Mouse (Mus musculus): ENCODE results near the gene Igsf9. TPM values are rescaled to one million over a fixed set of nuclear protein-coding genes. Genes with fewer than 3 reads are reported as not detected.

Igsf9 gene
- total RNA-seq, 1 experiment, result 45.6 TPM

- Histone ChIP-seq H3K4me3 (ENCODE audit: insufficient read depth in 1 of 2, low read depth in 1 of 2, low read length in 2 of 2, poor library complexity in 1 of 2, severe bottlenecking in 1 of 2) (no peak overlapping the region), H3K9me3 (ENCODE audit: control insufficient read depth, insufficient read depth, low read depth, low read length) (no peaks in the 10 kb centered on the region), H3K27ac (ENCODE audit: insufficient read depth, low read depth, low read length, poor library complexity, severe bottlenecking) (no peak overlapping the region), H3K36me3 (ENCODE audit: control insufficient read depth, insufficient read depth, low read length, poor library complexity, severe bottlenecking) (no peaks in the 10 kb centered on the region), H3K9ac (ENCODE audit: insufficient read depth, low read depth, low read length, poor library complexity, severe bottlenecking) (no peak overlapping the region), H3K4me1 (ENCODE audit: control insufficient read depth in 2 of 2, insufficient read depth in 2 of 2, low read length in 2 of 2, poor library complexity in 1 of 2) (peaks cover 1 to 4% of the 10 kb centered on the region in 2 experiments; a peak in 3 of 4 replicates)
- no peak for DNase-seq (ENCODE audit: low read depth, low spot score)
- in situ Hi-C loops (cut with MboI; ENCODE audit: low sequenced_read_pairs in 2 of 2, unreplicated experiment in 2 of 2), result loop anchor here in 1 of 2 experiments (5.0 kb wide), 1 partner anchor 61 kb away; no protein-coding TSS in a partner anchor
- TF ChIP-seq ZNF384 (IDR thresholded peaks at IDR 0.05; ENCODE audit: low read depth, low read length) (no peak), MAFK (IDR thresholded peaks at IDR 0.05; ENCODE audit: insufficient read depth, low read depth, low read length) (no peak), CHD2 (IDR thresholded peaks at IDR 0.05; ENCODE audit: low read depth, low read length) (no peak), ZC3H11A (IDR thresholded peaks at IDR 0.05; ENCODE audit: borderline replicate concordance, low read depth, low read length) (no peak), HCFC1 (IDR thresholded peaks at IDR 0.05; ENCODE audit: borderline replicate concordance, insufficient read depth, low read length) (no peak)
These were observed 3.6 kb upstream of the Igsf9 start for GRCm38 (mm10) chr1:172478020-172478419.

DNA sequence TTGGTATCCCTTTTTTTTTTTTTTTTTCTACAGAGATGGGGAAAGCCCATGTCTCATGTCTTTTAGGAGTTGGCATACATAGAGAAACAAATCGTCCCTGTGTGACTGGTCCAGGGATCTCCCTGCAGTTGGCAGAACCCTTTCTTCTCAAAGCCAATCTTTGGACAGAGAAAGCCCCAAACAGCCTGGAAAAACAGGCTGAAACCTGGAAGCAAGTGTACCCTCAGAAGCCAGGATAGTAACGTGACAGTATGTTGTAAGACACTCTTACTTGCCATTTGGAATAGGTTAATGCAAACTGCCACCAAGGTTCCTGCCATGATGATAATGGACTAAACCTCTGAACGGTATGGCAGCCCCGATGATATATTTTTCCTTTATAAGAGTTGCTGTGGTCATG is 1.2 kb upstream of the Igsf9 start:
- peaks cover 1 to 3% of the 10 kb centered on the region in 2 experiments; a peak in 3 of 4 replicates for H3K4me1 ChIP-seq (ENCODE audit: control insufficient read depth in 2 of 2, insufficient read depth in 2 of 2, low read length in 2 of 2, poor library complexity in 1 of 2)
- H3K9me3 ChIP-seq (ENCODE audit: control insufficient read depth, insufficient read depth, low read depth, low read length), result no peaks in the 10 kb centered on the region
- H3K4me3 ChIP-seq (ENCODE audit: insufficient read depth in 1 of 2, low read depth in 1 of 2, low read length in 2 of 2, poor library complexity in 1 of 2, severe bottlenecking in 1 of 2), result no peak overlapping the region
- DNase-seq (ENCODE audit: low read depth, low spot score), result no peak
- peaks cover 4% of the 10 kb centered on the region; the same call in 1 of the 2 replicates for H3K36me3 ChIP-seq (ENCODE audit: control insufficient read depth, insufficient read depth, low read length, poor library complexity, severe bottlenecking)
- no peak overlapping the region for H3K9ac ChIP-seq (ENCODE audit: insufficient read depth, low read depth, low read length, poor library complexity, severe bottlenecking)
- H3K27ac ChIP-seq (ENCODE audit: insufficient read depth, low read depth, low read length, poor library complexity, severe bottlenecking), result no peak overlapping the region
- in situ Hi-C loops (cut with MboI; ENCODE audit: low sequenced_read_pairs in 2 of 2, unreplicated experiment in 2 of 2), result no loop called here
- no peak for TF ChIP-seq HCFC1 (IDR thresholded peaks at IDR 0.05; ENCODE audit: borderline replicate concordance, insufficient read depth, low read length)
- no peak for TF ChIP-seq MAFK (IDR thresholded peaks at IDR 0.05; ENCODE audit: insufficient read depth, low read depth, low read length)
- TF ChIP-seq ZNF384 (IDR thresholded peaks at IDR 0.05; ENCODE audit: low read depth, low read length), result no peak
- TF ChIP-seq CHD2 (IDR thresholded peaks at IDR 0.05; ENCODE audit: low read depth, low read length), result no peak
- no peak for TF ChIP-seq ZC3H11A (IDR thresholded peaks at IDR 0.05; ENCODE audit: borderline replicate concordance, low read depth, low read length)

- peak overlapping the region; percentile 46; the same call in 1 of the 2 replicates for H3K9ac ChIP-seq (ENCODE audit: insufficient read depth, low read depth, low read length, poor library complexity, severe bottlenecking)
These were observed 477 bp upstream of the Igsf9 start for GRCm38 (mm10) chr1:172481111-172481510.

GRCm38 (mm10) chr1:172482518-172483360 is 1.2 kb downstream of the Igsf9 start:
- peaks cover 1 to 2% of the 10 kb centered on the region in 2 experiments; a peak in 3 of 4 replicates for H3K4me1 ChIP-seq (ENCODE audit: control insufficient read depth in 2 of 2, insufficient read depth in 2 of 2, low read length in 2 of 2, poor library complexity in 1 of 2)
- H3K4me3 ChIP-seq (ENCODE audit: insufficient read depth in 1 of 2, low read depth in 1 of 2, low read length in 2 of 2, poor library complexity in 1 of 2, severe bottlenecking in 1 of 2), result peak overlapping the region; percentile 62 to 88
- H3K9me3 ChIP-seq (ENCODE audit: control insufficient read depth, insufficient read depth, low read depth, low read length), result no peaks in the 10 kb centered on the region
- H3K27ac ChIP-seq (ENCODE audit: insufficient read depth, low read depth, low read length, poor library complexity, severe bottlenecking), result no peak overlapping the region; the same call in 1 of the 2 replicates
- no peak for DNase-seq (ENCODE audit: low read depth, low spot score)
- no peak for TF ChIP-seq ZNF384 (IDR thresholded peaks at IDR 0.05; ENCODE audit: low read depth, low read length)
- TF ChIP-seq ZC3H11A (IDR thresholded peaks at IDR 0.05; ENCODE audit: borderline replicate concordance, low read depth, low read length), result no peak
- TF ChIP-seq CHD2 (IDR thresholded peaks at IDR 0.05; ENCODE audit: low read depth, low read length), result no peak
- no peak for TF ChIP-seq MAFK (IDR thresholded peaks at IDR 0.05; ENCODE audit: insufficient read depth, low read depth, low read length)
- TF ChIP-seq HCFC1 (IDR thresholded peaks at IDR 0.05; ENCODE audit: borderline replicate concordance, insufficient read depth, low read length), result no peak
- peaks cover 8% of the 10 kb centered on the region; the same call in 1 of the 2 replicates for H3K36me3 ChIP-seq (ENCODE audit: control insufficient read depth, insufficient read depth, low read length, poor library complexity, severe bottlenecking)
- peak overlapping the region; percentile 44; the same call in 1 of the 2 replicates for H3K9ac ChIP-seq (ENCODE audit: insufficient read depth, low read depth, low read length, poor library complexity, severe bottlenecking)
- in situ Hi-C loops (cut with MboI; ENCODE audit: low sequenced_read_pairs in 2 of 2, unreplicated experiment in 2 of 2), result no loop called here

More at GRCm38 (mm10) chr1:172481111-172481510, 477 bp upstream of the Igsf9 start:
- no peak for TF ChIP-seq ZNF384 (IDR thresholded peaks at IDR 0.05; ENCODE audit: low read depth, low read length)
- no peak for DNase-seq (ENCODE audit: low read depth, low spot score)
- Histone ChIP-seq H3K4me3 (ENCODE audit: insufficient read depth in 1 of 2, low read depth in 1 of 2, low read length in 2 of 2, poor library complexity in 1 of 2, severe bottlenecking in 1 of 2) (peak overlapping the region; percentile 77 to 88; a peak in 3 of 4 replicates), H3K9me3 (ENCODE audit: control insufficient read depth, insufficient read depth, low read depth, low read length) (no peaks in the 10 kb centered on the region), H3K27ac (ENCODE audit: insufficient read depth, low read depth, low read length, poor library complexity, severe bottlenecking) (no peak overlapping the region), H3K4me1 (ENCODE audit: control insufficient read depth in 2 of 2, insufficient read depth in 2 of 2, low read length in 2 of 2, poor library complexity in 1 of 2) (peaks cover 1 to 2% of the 10 kb centered on the region in 2 experiments; a peak in 3 of 4 replicates), H3K36me3 (ENCODE audit: control insufficient read depth, insufficient read depth, low read length, poor library complexity, severe bottlenecking) (peaks cover 4% of the 10 kb centered on the region; the same call in 1 of the 2 replicates)
- in situ Hi-C loops (cut with MboI; ENCODE audit: low sequenced_read_pairs in 2 of 2, unreplicated experiment in 2 of 2), result no loop called here

Data from ES-E14 (cell line).